Mouse (Mus musculus) small intestine, adult 2 months (tissue): ENCODE data around the gene Prkg1.

Experiments used
- CTCF ChIP-seq: fragments of 200-500 bp; IDR thresholded peaks from 2 replicates; pipeline ENCODE4 v1.5.1; 2012; ENCODE audit warnings: low read depth, mild to moderate bottlenecking, control low read depth, inconsistent platforms, low read length, moderate library complexity, mixed read lengths; ENCODE audit not compliant: insufficient replicate concordance, insufficient read length; ENCODE audit errors: extremely low read depth
- POLR2A ChIP-seq: fragments of 200-500 bp; IDR thresholded peaks from 2 replicates; pipeline ENCODE4 v1.6.1; 2012; ENCODE audit warnings: low read depth, mild to moderate bottlenecking, control low read depth, inconsistent platforms, low read length, moderate library complexity

- TF ChIP-seq CTCF (no peak), POLR2A (no peak)
These were observed 665.5 kb downstream of the Prkg1 start for GRCm38 (mm10) chr19:31099369-31099768.
